Comparison of ENCODE assay signal across 11 mouse cellular contexts in genomic region chr15:99326407-99326806, GRCm38 (mm10). TPM values are rescaled to one million over a fixed set of nuclear protein-coding genes. Genes with fewer than 3 reads are reported as not detected.
A peak's percentile ranks its signal among the peaks of the same experiment; 100 is the strongest.
DNase-seq lines count a peak whose midpoint lies in the region; ATAC-seq and TF ChIP-seq lines count a peak whose summit lies in the region.
"Had no signal": no experiment of that assay in that cellular context is flagged by ENCODE, and none has a peak within 500 bp of the region (broad histone marks: within the 10 kb centered on the region; RNA-seq: fewer than 3 reads in every experiment).

No protein-coding gene starts in this region.

- no peak for DNase-seq in layer of hippocampus, adult 2 months (ENCODE audit: low spot score in 2 of 2)
- DNase-seq in layer of hippocampus, adult 8-10 months (ENCODE audit: low spot score in 2 of 2): no peak
- DNase-seq in kidney, postnatal 14 days: peak; percentile 71
- DNase-seq in urinary bladder, postnatal 4 days (ENCODE audit: low spot score in 2 of 2): no peak
- no peak for DNase-seq in left cerebral cortex, postnatal 36 days (ENCODE audit: low spot score in 2 of 2)
- DNase-seq: cerebellum, adult 11-12 months; forebrain, postnatal 0 days had no signal

- H3K4me3 ChIP-seq in layer of hippocampus, adult 2 months: no peak overlapping the region
- no peak overlapping the region for H3K4me3 ChIP-seq in heart, embryonic 14.5 days (ENCODE audit: control insufficient read depth in 1 of 2, insufficient read depth in 1 of 2, low read depth in 1 of 2, low read length in 2 of 2)

- H3K36me3 ChIP-seq in heart, embryonic 14.5 days (ENCODE audit: control insufficient read depth, insufficient read depth, low read length): peaks cover 79% of the 10 kb centered on the region

- intact Hi-C loops in left cerebral cortex, postnatal 36 days (cut with DNase I): no loop called here

- 36% methylated on average over 2 of the region's 2 CpGs for WGBS in heart, embryonic 14.5 days

- 0 out of 2 replicates have a peak, but pooled peaks have one; percentile 8 for ATAC-seq in granulocyte monocyte progenitor cell, adult 5-6 weeks (replicated peaks; ENCODE audit: poor library complexity, severe bottlenecking)
- peak; percentile 54; the same call in 1 of the 2 replicates for ATAC-seq in heart, embryonic 14.5 days (ENCODE audit: insufficient number of reproducible peaks, insufficient read depth, low FRiP score, low read depth)
- ATAC-seq: forebrain, postnatal 0 days; liver, postnatal 0 days; Patski had no signal

- no peak overlapping the region for H3K9ac ChIP-seq in heart, embryonic 14.5 days (ENCODE audit: low read length)
- H3K9ac ChIP-seq: forebrain, postnatal 0 days; liver, postnatal 0 days had no signal

- no peak for TF ChIP-seq CTCF in layer of hippocampus, adult 2 months (conservative IDR thresholded peaks at IDR 0.05)

- no peak overlapping the region for H3K4me2 ChIP-seq in heart, embryonic 14.5 days (ENCODE audit: low read length)

- no peaks in the 10 kb centered on the region for H3K9me3 ChIP-seq in heart, embryonic 14.5 days (ENCODE audit: control insufficient read depth, low read length)

- H3K27me3 ChIP-seq in heart, embryonic 14.5 days (ENCODE audit: control insufficient read depth, insufficient read depth, low read length): no peaks in the 10 kb centered on the region
- H3K27me3 ChIP-seq: Patski had no signal

- peak overlapping the region; percentile 61; the same call in 1 of the 2 replicates for H3K27ac ChIP-seq in layer of hippocampus, adult 2 months
- peak overlapping the region; percentile 50 to 53; a peak in 3 of 4 replicates for H3K27ac ChIP-seq in heart, embryonic 14.5 days (replicated peaks in 1 of 2; ENCODE audit: control insufficient read depth in 1 of 2, insufficient read depth in 1 of 2, low read depth in 2 of 2, low read length in 2 of 2)

- H3K4me1 ChIP-seq in heart, embryonic 14.5 days (ENCODE audit: control insufficient read depth in 2 of 2, insufficient read depth in 2 of 2, low read length in 2 of 2): peaks cover 3 to 6% of the 10 kb centered on the region in 2 experiments; a peak in 3 of 4 replicates

RNA-seq across cellular contexts. Expression of gene Fam186b, which starts 30.7 kb away (rescaled TPM):
- 1 to 10 TPM; 1.2 to 1.9 TPM for total RNA-seq in layer of hippocampus, adult 2 months (2021)
- 1 to 10 TPM in 3 of 4 experiments, under 1 TPM in 1; 0.61 to 2.6 (median 1.6) TPM for total RNA-seq in layer of hippocampus, adult 8-10 months (2022)
- not detected in 2 replicates for total RNA-seq in granulocyte monocyte progenitor cell, adult 5-6 weeks (2014; fragmentation: Nextera tagmentation)
- not detected in 2 replicates for total RNA-seq in granulocyte monocyte progenitor cell, adult 5-6 weeks (2017)
- 0.36 TPM in 1 of 2 replicates, not detected in the other for polyA plus RNA-seq in heart, embryonic 14.5 days (2014; fragmentation: Nextera tagmentation; extraction: Ambion mirVana)
- total RNA-seq in left cerebral cortex, postnatal 36 days (2021): 1 to 10 TPM; 1.7 to 1.8 TPM
- polyA plus RNA-seq: liver, postnatal 0 days had no signal

RNA-seq across cellular contexts. Expression of gene Prpf40b, which starts 31.5 kb away (rescaled TPM):
- 100 to 1,000 TPM; 114 to 119 TPM for total RNA-seq in layer of hippocampus, adult 2 months (2021)
- 100 to 1,000 TPM in 1 of 4 experiments, 10 to 100 TPM in 3; 93.1 to 117 (median 99.9) TPM for total RNA-seq in layer of hippocampus, adult 8-10 months (2022)
- total RNA-seq in granulocyte monocyte progenitor cell, adult 5-6 weeks (2014; fragmentation: Nextera tagmentation): 13.5 and 17.6 TPM in 2 replicates
- total RNA-seq in granulocyte monocyte progenitor cell, adult 5-6 weeks (2017): 7.2 and 10.7 TPM in 2 replicates
- polyA plus RNA-seq in heart, embryonic 14.5 days (2014; fragmentation: Nextera tagmentation; extraction: Ambion mirVana): 31.2 and 38.0 TPM in 2 replicates
- 100 to 1,000 TPM in 1 of 2 experiments, 10 to 100 TPM in 1; 88.1 to 104 TPM for total RNA-seq in left cerebral cortex, postnatal 36 days (2021)

RNA-seq across cellular contexts. Expression of gene Fmnl3, which starts 43.9 kb away (rescaled TPM):
- total RNA-seq in layer of hippocampus, adult 2 months (2021): 1 to 10 TPM; 9.0 to 9.7 TPM
- total RNA-seq in layer of hippocampus, adult 8-10 months (2022): 10 to 100 TPM in 3 of 4 experiments, 1 to 10 TPM in 1; 8.9 to 19.6 (median 14.1) TPM
- total RNA-seq in granulocyte monocyte progenitor cell, adult 5-6 weeks (2014; fragmentation: Nextera tagmentation): 18.0 and 22.5 TPM in 2 replicates
- 20.7 and 23.8 TPM in 2 replicates for total RNA-seq in granulocyte monocyte progenitor cell, adult 5-6 weeks (2017)
- polyA plus RNA-seq in heart, embryonic 14.5 days (2014; fragmentation: Nextera tagmentation; extraction: Ambion mirVana): 14.4 and 15.0 TPM in 2 replicates
- total RNA-seq in left cerebral cortex, postnatal 36 days (2021): 10 to 100 TPM; 10.6 to 10.8 TPM

Comparison
In these comparisons a context has a peak if more than half of its experiments do, and no peak if none do; other contexts are left out.
1. RNA of gene Prpf40b, which starts 31.5 kb away (total RNA-seq): 114 to 119 TPM in layer of hippocampus, adult 2 months, 88.1 to 104 TPM in left cerebral cortex, postnatal 36 days and 93.1 to 117 TPM in layer of hippocampus, adult 8-10 months; 7.2 to 17.6 TPM in granulocyte monocyte progenitor cell, adult 5-6 weeks; every median in the first group is over 4 times any median in the second.